Mouse (Mus musculus): ENCODE results near the gene Stard10. TPM values are rescaled to one million over a fixed set of nuclear protein-coding genes. Genes with fewer than 3 reads are reported as not detected.

Gene Stard10
- total and polyA plus RNA-seq, 3 experiments, result 53.1 to 113 (median 62.2) TPM

DNA sequence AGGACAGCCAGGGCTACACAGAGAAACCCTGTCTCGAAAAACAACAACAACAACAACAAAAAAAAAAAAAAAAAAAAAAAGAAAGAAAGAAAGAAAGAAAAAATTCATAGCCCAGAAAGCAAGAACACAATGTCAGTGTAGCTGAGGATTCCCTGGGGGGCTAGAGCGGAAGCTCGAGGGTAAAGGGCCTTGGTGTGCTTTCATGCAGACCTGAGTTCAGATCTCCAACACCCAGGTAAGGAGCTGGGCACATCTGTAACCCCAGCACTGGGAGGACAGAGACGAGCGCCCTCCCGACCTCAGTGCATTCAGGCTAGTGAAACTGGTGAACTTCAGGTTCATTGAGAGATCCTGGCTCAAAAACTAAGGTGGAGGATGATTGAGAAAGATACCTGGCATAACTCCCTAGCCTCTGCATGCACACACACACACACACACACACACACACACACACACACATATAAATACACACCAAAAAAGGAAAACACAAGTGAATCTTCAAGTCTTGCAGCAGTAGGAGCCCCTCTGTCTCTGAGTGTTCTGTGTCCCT, 38.7 kb downstream of the Stard10 start:
- intact Hi-C loops (cut with DNase I), result no loop called here
- no peak overlapping the region for H3K9ac ChIP-seq (ENCODE audit: low read depth, low read length)

DNA sequence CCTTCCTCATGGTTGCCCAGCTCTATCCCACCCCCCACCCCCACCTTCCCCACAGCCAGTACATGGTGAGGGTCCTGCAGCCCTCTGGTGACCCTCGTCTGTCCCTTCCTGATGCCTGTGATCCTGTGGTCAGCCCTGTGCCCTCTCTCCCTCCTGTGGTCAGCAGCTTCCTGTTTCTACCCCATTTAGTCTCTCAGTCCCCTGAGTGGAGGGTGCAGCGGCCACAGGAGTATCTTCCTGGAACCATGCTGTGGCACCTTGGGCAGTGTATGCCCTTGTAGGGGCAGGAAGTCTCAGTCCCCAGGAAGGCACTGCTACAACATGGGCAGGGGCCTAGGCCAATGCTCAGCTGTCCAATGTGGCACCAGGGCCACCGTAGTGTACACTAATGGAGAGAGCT, 40.0 kb downstream of the Stard10 start:
- H3K27ac ChIP-seq, result no peak overlapping the region
- H3K4me3 ChIP-seq, result no peak overlapping the region
- no peaks in the 10 kb centered on the region for H3K79me2 ChIP-seq (replicated peaks; ENCODE audit: control insufficient read depth, insufficient read depth, low read length)
- WGBS, result 66% methylated on average over 3 of the region's 3 CpGs
- H3K36me3 ChIP-seq (ENCODE audit: control insufficient read depth, insufficient read depth, low read length), result no peaks in the 10 kb centered on the region
- no peak overlapping the region for H3K9ac ChIP-seq (ENCODE audit: low read depth, low read length)
- TF ChIP-seq POLR2A (IDR thresholded peaks at IDR 0.05; ENCODE audit: insufficient read depth, low read depth, low read length), result no peak
- no peak for TF ChIP-seq EP300 (IDR thresholded peaks at IDR 0.05; ENCODE audit: insufficient read depth, low read depth, low read length)
- TF ChIP-seq CTCF (IDR thresholded peaks at IDR 0.05), result no peak
- intact Hi-C loops (cut with DNase I), result no loop called here
- no peaks in the 10 kb centered on the region for H3K27me3 ChIP-seq (ENCODE audit: control insufficient read depth, insufficient read depth, low read length)
- peaks cover 2% of the 10 kb centered on the region; the same call in 1 of the 2 replicates for H3K4me1 ChIP-seq (ENCODE audit: control insufficient read depth, insufficient read depth, low read length)
- DNase-seq, result peak in 1 of 2 experiments; percentile 31

More for the DNA sequence above, 38.7 kb downstream of the Stard10 start:
- no peak for DNase-seq
- Histone ChIP-seq H3K4me3 (no peak overlapping the region), H3K36me3 (ENCODE audit: control insufficient read depth, insufficient read depth, low read length) (no peaks in the 10 kb centered on the region), H3K27ac (no peak overlapping the region), H3K79me2 (replicated peaks; ENCODE audit: control insufficient read depth, insufficient read depth, low read length) (no peaks in the 10 kb centered on the region), H3K4me1 (ENCODE audit: control insufficient read depth, insufficient read depth, low read length) (peaks cover 2% of the 10 kb centered on the region; the same call in 1 of the 2 replicates), H3K27me3 (ENCODE audit: control insufficient read depth, insufficient read depth, low read length) (no peaks in the 10 kb centered on the region)
- TF ChIP-seq EP300 (IDR thresholded peaks at IDR 0.05; ENCODE audit: insufficient read depth, low read depth, low read length) (no peak), POLR2A (IDR thresholded peaks at IDR 0.05; ENCODE audit: insufficient read depth, low read depth, low read length) (no peak), CTCF (IDR thresholded peaks at IDR 0.05) (no peak)
- 89% methylated on average over 6 of the region's 6 CpGs for WGBS

DNA sequence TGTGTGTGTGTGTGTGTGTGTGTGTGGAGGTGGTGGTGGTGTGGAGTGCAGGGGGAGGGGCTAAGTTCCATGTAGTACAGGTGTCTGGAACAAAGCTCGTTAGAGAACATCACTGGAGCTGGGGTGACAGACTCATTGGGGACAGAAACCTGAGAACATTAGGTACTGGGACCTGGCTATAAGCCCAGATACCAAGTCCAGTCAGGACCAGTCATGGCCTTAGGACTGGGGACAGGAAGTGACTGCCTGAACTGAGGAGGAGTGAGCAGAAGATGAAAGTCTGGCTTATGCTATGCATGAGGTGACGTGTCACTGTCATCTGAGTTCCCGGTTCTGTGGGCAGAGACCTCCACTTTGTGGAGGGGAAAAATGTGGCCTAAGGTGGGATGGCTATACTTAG, 43.5 kb downstream of the Stard10 start:
- H3K27me3 ChIP-seq (ENCODE audit: control insufficient read depth, insufficient read depth, low read length), result no peaks in the 10 kb centered on the region
- no peaks in the 10 kb centered on the region for H3K36me3 ChIP-seq (ENCODE audit: control insufficient read depth, insufficient read depth, low read length)
- no peaks in the 10 kb centered on the region for H3K4me1 ChIP-seq (ENCODE audit: control insufficient read depth, insufficient read depth, low read length)
- 57% methylated on average over 3 of the region's 3 CpGs for whole genome bisulfite sequencing
- H3K9ac ChIP-seq (ENCODE audit: low read depth, low read length), result no peak overlapping the region
- intact Hi-C loops (cut with DNase I), result no loop called here
- no peak for TF ChIP-seq POLR2A (IDR thresholded peaks at IDR 0.05; ENCODE audit: insufficient read depth, low read depth, low read length)
- TF ChIP-seq EP300 (IDR thresholded peaks at IDR 0.05; ENCODE audit: insufficient read depth, low read depth, low read length), result no peak
- TF ChIP-seq CTCF (IDR thresholded peaks at IDR 0.05), result no peak
- no peak overlapping the region for H3K27ac ChIP-seq
- H3K79me2 ChIP-seq (replicated peaks; ENCODE audit: control insufficient read depth, insufficient read depth, low read length), result no peaks in the 10 kb centered on the region
- no peak for DNase-seq
- no peak overlapping the region for H3K4me3 ChIP-seq

DNA sequence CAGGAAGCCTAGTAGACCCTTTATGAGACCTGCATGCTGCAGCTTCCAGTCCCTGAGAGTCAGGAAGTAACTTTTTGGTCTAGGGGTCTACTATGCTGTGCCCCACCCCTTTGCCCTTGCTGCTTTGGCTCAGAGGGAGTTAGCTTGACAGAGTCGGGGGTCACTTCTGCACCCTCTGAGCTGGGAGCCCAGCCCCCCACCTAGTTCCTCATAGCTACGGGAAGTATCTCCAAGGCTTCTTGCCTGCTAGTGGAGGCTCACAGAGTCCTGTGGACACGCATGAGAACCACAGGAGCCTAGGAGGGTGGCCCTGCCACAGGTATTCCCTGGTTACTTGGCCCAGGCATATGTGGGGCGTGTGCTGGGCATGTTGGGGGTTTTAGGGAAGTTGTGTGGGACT, 44.1 kb downstream of the Stard10 start:
- H3K79me2 ChIP-seq (replicated peaks; ENCODE audit: control insufficient read depth, insufficient read depth, low read length), result no peaks in the 10 kb centered on the region
- TF ChIP-seq CTCF (IDR thresholded peaks at IDR 0.05) (no peak), POLR2A (IDR thresholded peaks at IDR 0.05; ENCODE audit: insufficient read depth, low read depth, low read length) (no peak), EP300 (IDR thresholded peaks at IDR 0.05; ENCODE audit: insufficient read depth, low read depth, low read length) (no peak)
- no peak for DNase-seq
- intact Hi-C loops (cut with DNase I), result no loop called here
- H3K36me3 ChIP-seq (ENCODE audit: control insufficient read depth, insufficient read depth, low read length), result no peaks in the 10 kb centered on the region
- H3K27me3 ChIP-seq (ENCODE audit: control insufficient read depth, insufficient read depth, low read length), result no peaks in the 10 kb centered on the region
- H3K9ac ChIP-seq (ENCODE audit: low read depth, low read length), result no peak overlapping the region
- no peak overlapping the region for H3K27ac ChIP-seq
- H3K4me3 ChIP-seq, result no peak overlapping the region
- 87% methylated on average over 4 of the region's 4 CpGs for WGBS
- H3K4me1 ChIP-seq (ENCODE audit: control insufficient read depth, insufficient read depth, low read length), result no peaks in the 10 kb centered on the region

DNA sequence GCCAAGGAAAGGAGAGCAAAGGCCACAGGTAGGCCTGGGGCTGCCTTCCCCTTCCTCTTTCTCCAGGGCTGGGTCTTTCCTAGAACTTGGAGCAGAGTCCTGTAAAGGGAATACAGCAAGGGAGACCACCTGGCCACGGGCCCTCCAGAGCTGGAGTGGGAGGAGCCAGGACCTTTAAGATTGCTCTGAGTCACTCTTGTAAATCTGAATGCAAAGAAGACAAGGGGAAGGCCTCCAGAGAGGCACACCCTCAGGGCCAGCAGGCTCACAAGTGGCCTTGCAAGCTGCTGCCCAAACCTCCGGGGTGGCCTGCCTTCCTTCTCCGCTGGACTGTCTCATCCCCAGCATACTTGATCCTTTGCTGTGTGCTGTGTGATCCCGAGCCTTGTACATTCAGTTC, 44.9 kb downstream of the Stard10 start:
- no peaks in the 10 kb centered on the region for H3K27me3 ChIP-seq (ENCODE audit: control insufficient read depth, insufficient read depth, low read length)
- H3K36me3 ChIP-seq (ENCODE audit: control insufficient read depth, insufficient read depth, low read length), result no peaks in the 10 kb centered on the region
- no peak for DNase-seq
- 65% methylated on average over 4 of the region's 4 CpGs for WGBS
- H3K27ac ChIP-seq, result no peak overlapping the region
- H3K9ac ChIP-seq (ENCODE audit: low read depth, low read length), result no peak overlapping the region
- TF ChIP-seq POLR2A (IDR thresholded peaks at IDR 0.05; ENCODE audit: insufficient read depth, low read depth, low read length) (no peak), EP300 (IDR thresholded peaks at IDR 0.05; ENCODE audit: insufficient read depth, low read depth, low read length) (no peak), CTCF (IDR thresholded peaks at IDR 0.05) (no peak)
- intact Hi-C loops (cut with DNase I), result no loop called here
- no peaks in the 10 kb centered on the region for H3K79me2 ChIP-seq (replicated peaks; ENCODE audit: control insufficient read depth, insufficient read depth, low read length)
- H3K4me1 ChIP-seq (ENCODE audit: control insufficient read depth, insufficient read depth, low read length), result no peaks in the 10 kb centered on the region
- H3K4me3 ChIP-seq, result no peak overlapping the region

DNA sequence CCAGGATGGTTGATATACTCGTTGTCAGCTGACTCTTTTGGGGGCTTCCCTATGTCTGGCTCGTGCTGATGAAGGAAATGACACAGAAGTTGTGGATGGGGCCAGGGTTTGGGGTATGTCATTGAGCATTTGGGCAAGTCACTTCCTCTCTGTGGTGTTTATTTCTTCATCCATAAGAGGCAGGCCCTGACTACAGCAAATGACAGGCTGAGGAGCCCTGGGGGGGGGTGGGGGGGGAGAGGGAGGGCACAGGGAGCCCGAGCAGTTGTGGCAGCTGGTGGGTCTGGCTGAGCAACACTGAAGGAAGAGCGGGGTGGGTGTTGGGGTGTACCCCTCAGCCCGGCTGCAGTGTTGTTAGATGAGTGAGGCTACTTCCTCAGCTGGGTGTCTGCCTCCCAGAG, 45.9 kb downstream of the Stard10 start:
- TF ChIP-seq POLR2A (IDR thresholded peaks at IDR 0.05; ENCODE audit: insufficient read depth, low read depth, low read length) (no peak), EP300 (IDR thresholded peaks at IDR 0.05; ENCODE audit: insufficient read depth, low read depth, low read length) (no peak), CTCF (IDR thresholded peaks at IDR 0.05) (no peak)
- intact Hi-C loops (cut with DNase I), result no loop called here
- H3K4me1 ChIP-seq (ENCODE audit: control insufficient read depth, insufficient read depth, low read length), result no peaks in the 10 kb centered on the region
- H3K9ac ChIP-seq (ENCODE audit: low read depth, low read length), result no peak overlapping the region
- no peaks in the 10 kb centered on the region for H3K27me3 ChIP-seq (ENCODE audit: control insufficient read depth, insufficient read depth, low read length)
- H3K4me3 ChIP-seq, result no peak overlapping the region
- H3K36me3 ChIP-seq (ENCODE audit: control insufficient read depth, insufficient read depth, low read length), result no peaks in the 10 kb centered on the region
- H3K79me2 ChIP-seq (replicated peaks; ENCODE audit: control insufficient read depth, insufficient read depth, low read length), result no peaks in the 10 kb centered on the region
- no peak overlapping the region; the same call in 1 of the 2 replicates for H3K27ac ChIP-seq
- 75% methylated on average over 5 of the region's 5 CpGs for WGBS
- peak in 1 of 2 experiments; percentile 62 for DNase-seq
